Mouse (Mus musculus): ENCODE data around the gene Epb41. TPM values are rescaled to one million over a fixed set of nuclear protein-coding genes. Genes with fewer than 3 reads are reported as not detected.

The Epb41 gene
- total RNA-seq (2022) = 10 to 100 TPM; 44.7 to 57.0 (median 55.7) TPM

- DNase-seq = peak; percentile 98
These were observed at the start of gene Epb41 for GRCm38 (mm10) chr4:132074933-132075769. Epb41 (minus strand) TSS chr4:132075321.

- peak; percentile 11 for DNase-seq
These were observed 48.0 kb upstream of the Epb41 start for GRCm38 (mm10) chr4:132123166-132123565.

GRCm38 (mm10) chr4:132121674-132122073 lies 46.6 kb upstream of the Epb41 start:
- DNase-seq = no peak

GRCm38 (mm10) chr4:132119566-132119965 lies 44.4 kb upstream of the Epb41 start:
- no peak for DNase-seq

- DNase-seq = no peak
These were observed 41.2 kb upstream of the Epb41 start for GRCm38 (mm10) chr4:132116315-132116714.

- no peak for DNase-seq
These were observed 38.4 kb upstream of the Epb41 start for GRCm38 (mm10) chr4:132113411-132114095.

GRCm38 (mm10) chr4:132111227-132111626 lies 36.1 kb upstream of the Epb41 start:
- no peak for DNase-seq

- DNase-seq = no peak
These were observed 33.1 kb upstream of the Epb41 start for GRCm38 (mm10) chr4:132108221-132108620.

- no peak for DNase-seq
These were observed 26.0 kb upstream of the Epb41 start for GRCm38 (mm10) chr4:132101152-132101551.

GRCm38 (mm10) chr4:132099548-132099947 lies 24.4 kb upstream of the Epb41 start:
- DNase-seq = no peak

- DNase-seq = no peak
These were observed 19.9 kb upstream of the Epb41 start for GRCm38 (mm10) chr4:132095043-132095442.

GRCm38 (mm10) chr4:132093928-132094327 lies 18.8 kb upstream of the Epb41 start:
- DNase-seq = no peak

GRCm38 (mm10) chr4:132093136-132093535 lies 18.0 kb upstream of the Epb41 start:
- no peak for DNase-seq

GRCm38 (mm10) chr4:132088921-132089320 lies 13.8 kb upstream of the Epb41 start:
- DNase-seq = no peak

- no peak for DNase-seq
These were observed 10.0 kb upstream of the Epb41 start for GRCm38 (mm10) chr4:132085114-132085513.

GRCm38 (mm10) chr4:132080492-132080983 lies 5.4 kb upstream of the Epb41 start:
- DNase-seq = no peak

GRCm38 (mm10) chr4:132079555-132080275 lies 4.6 kb upstream of the Epb41 start:
- peak; percentile 36 for DNase-seq

GRCm38 (mm10) chr4:132078296-132078714 lies 3.2 kb upstream of the Epb41 start:
- DNase-seq = no peak

- DNase-seq = no peak
These were observed 2.3 kb upstream of the Epb41 start for GRCm38 (mm10) chr4:132077445-132077844.

- peak; percentile 48 for DNase-seq
These were observed 1.6 kb upstream of the Epb41 start for GRCm38 (mm10) chr4:132076480-132077405.

- no peak for DNase-seq
These were observed 675 bp upstream of the Epb41 start for GRCm38 (mm10) chr4:132075796-132076195.

All from adrenal gland, adult 8-10 months (tissue).